Mouse (Mus musculus): Measurements from ENCODE around the gene Aspn. TPM values are rescaled to one million over a fixed set of nuclear protein-coding genes. Genes with fewer than 3 reads are reported as not detected.
"Not testable (repeated sequence)": the region's sequence is repeated elsewhere in the genome, so short reads cannot be mapped to it uniquely, and the experiment has no call there.

Gene Aspn
- polyA plus RNA-seq, 1 experiment from 2014 or later = 0.32 TPM

DNA sequence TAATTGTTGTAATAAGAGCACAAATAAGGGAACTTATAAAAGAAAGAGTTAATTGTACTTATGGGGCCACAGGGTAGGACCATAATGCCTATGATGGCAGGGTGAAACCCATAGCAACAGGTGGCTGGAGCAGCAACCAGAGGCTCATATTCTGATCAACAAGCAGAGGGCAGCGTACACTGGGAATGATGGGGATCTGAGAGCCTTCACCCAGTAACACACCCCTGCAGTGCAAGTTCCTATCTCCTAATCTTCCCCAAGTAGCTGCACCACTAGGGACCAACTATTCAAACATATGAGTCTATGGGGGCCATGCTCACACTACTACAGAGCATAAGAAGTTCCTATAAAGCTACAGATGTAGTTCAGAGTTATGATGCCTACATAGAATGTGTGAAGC is 20.1 kb downstream of the Aspn start:
- Histone ChIP-seq H3K4me1 (ENCODE audit: control insufficient read depth, insufficient read depth, low read length) (no peaks in the 10 kb centered on the region), H3K9ac (ENCODE audit: low read length) (no peak overlapping the region), H3K27ac (replicated peaks; ENCODE audit: low read depth, low read length) (no peak overlapping the region), H3K36me3 (ENCODE audit: control insufficient read depth, insufficient read depth, low read length) (no peaks in the 10 kb centered on the region), H3K4me2 (ENCODE audit: low read depth, severe bottlenecking) (no peak overlapping the region), H3K4me3 (ENCODE audit: low read depth, low read length) (no peak overlapping the region), H3K9me3 (ENCODE audit: control insufficient read depth, low read length) (no peaks in the 10 kb centered on the region), H3K27me3 (ENCODE audit: control insufficient read depth, insufficient read depth, low read length) (no peaks in the 10 kb centered on the region)
- WGBS = 87% methylated on average over 1 of the region's 1 CpGs
- ATAC-seq (ENCODE audit: insufficient number of reproducible peaks, low FRiP score, low TSS enrichment, low read depth) (no peak), DNase-seq (ENCODE audit: low spot score) (no peak)

DNA sequence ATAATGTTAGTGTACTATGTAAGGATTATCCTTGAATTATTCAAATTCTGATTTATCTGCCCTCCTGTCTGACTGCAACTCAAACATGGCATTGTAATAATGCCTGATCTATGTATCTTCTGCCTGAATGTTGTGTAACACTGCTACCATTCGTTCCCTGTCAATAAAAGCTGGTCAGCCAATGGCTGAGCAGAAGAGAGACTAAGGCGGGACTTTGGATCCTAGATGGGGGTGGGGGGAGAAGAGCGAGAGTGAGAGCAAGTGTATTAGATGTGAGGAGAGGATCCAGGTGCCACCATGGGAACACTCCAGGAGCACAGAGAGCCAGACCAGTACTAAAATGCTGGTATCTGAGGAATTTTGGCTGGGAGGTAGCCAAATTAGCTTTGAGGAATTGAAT is 26.1 kb downstream of the Aspn start:
- Histone ChIP-seq H3K27me3 (ENCODE audit: control insufficient read depth, insufficient read depth, low read length) (no peaks in the 10 kb centered on the region), H3K4me2 (ENCODE audit: low read depth, severe bottlenecking) (no peak overlapping the region), H3K9ac (ENCODE audit: low read length) (no peak overlapping the region), H3K4me3 (ENCODE audit: low read depth, low read length) (no peak overlapping the region), H3K4me1 (ENCODE audit: control insufficient read depth, insufficient read depth, low read length) (no peaks in the 10 kb centered on the region), H3K36me3 (ENCODE audit: control insufficient read depth, insufficient read depth, low read length) (no peaks in the 10 kb centered on the region), H3K27ac (replicated peaks; ENCODE audit: low read depth, low read length) (no peak overlapping the region), H3K9me3 (ENCODE audit: control insufficient read depth, low read length) (no peaks in the 10 kb centered on the region)
- ATAC-seq (ENCODE audit: insufficient number of reproducible peaks, low FRiP score, low TSS enrichment, low read depth) = no peak
- DNase-seq (ENCODE audit: low spot score) = no peak
- 65% methylated on average over 3 of the region's 3 CpGs for WGBS

DNA sequence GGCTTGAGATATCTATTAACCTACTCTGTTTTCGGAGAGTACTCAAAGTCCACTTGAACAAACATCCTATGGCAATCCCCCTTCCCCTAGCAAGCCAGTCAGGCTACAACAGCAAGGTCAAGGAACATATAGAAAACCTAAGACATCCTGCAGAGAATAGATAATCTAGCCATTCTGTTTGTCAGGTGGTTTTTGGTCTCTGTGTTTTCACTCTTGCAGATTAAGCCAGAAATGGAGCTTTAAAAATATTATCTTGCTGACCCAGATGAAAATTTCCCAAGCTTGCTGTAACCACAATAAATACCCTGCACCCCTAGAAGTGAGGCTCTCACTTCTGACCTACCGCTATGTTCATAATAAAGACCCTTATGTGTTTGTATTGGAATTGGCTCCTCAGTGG is 27.2 kb downstream of the Aspn start:
- H3K9ac ChIP-seq (ENCODE audit: low read length) = no peak overlapping the region
- no peak overlapping the region for H3K4me3 ChIP-seq (ENCODE audit: low read depth, low read length)
- DNase-seq (ENCODE audit: low spot score) (no peak), ATAC-seq (ENCODE audit: insufficient number of reproducible peaks, low FRiP score, low TSS enrichment, low read depth) (no peak)
- H3K27me3 ChIP-seq (ENCODE audit: control insufficient read depth, insufficient read depth, low read length) = no peaks in the 10 kb centered on the region
- whole genome bisulfite sequencing = 94% methylated on average over 2 of the region's 2 CpGs
- H3K4me2 ChIP-seq (ENCODE audit: low read depth, severe bottlenecking) = no peak overlapping the region
- H3K9me3 ChIP-seq (ENCODE audit: control insufficient read depth, low read length) = no peaks in the 10 kb centered on the region
- no peak overlapping the region for H3K27ac ChIP-seq (replicated peaks; ENCODE audit: low read depth, low read length)
- H3K36me3 ChIP-seq (ENCODE audit: control insufficient read depth, insufficient read depth, low read length) = no peaks in the 10 kb centered on the region
- no peaks in the 10 kb centered on the region for H3K4me1 ChIP-seq (ENCODE audit: control insufficient read depth, insufficient read depth, low read length)

GRCm38 (mm10) chr13:49581541-49582530 is 37.6 kb downstream of the Aspn start, which contains the start of gene Omd:
Omd (plus strand) TSS chr13:49582462.
- peak within 1 kb of the TSS; percentile 86 for H3K27ac ChIP-seq (replicated peaks; ENCODE audit: low read depth, low read length)
- H3K4me2 ChIP-seq (ENCODE audit: low read depth, severe bottlenecking) = no peak within 1 kb of the TSS
- H3K9me3 ChIP-seq (ENCODE audit: control insufficient read depth, low read length) = no peaks in the 10 kb centered on the region
- WGBS = 37% methylated on average over 8 of the region's 8 CpGs
- no peak for DNase-seq (ENCODE audit: low spot score)
- H3K4me3 ChIP-seq (ENCODE audit: low read depth, low read length) = no peak within 1 kb of the TSS
- no peak within 1 kb of the TSS for H3K9ac ChIP-seq (ENCODE audit: low read length)
- 0 out of 2 replicates have a peak, but pooled peaks cover 4% of the 10 kb centered on the region for H3K4me1 ChIP-seq (ENCODE audit: control insufficient read depth, insufficient read depth, low read length)
- no peaks in the 10 kb centered on the region for H3K36me3 ChIP-seq (ENCODE audit: control insufficient read depth, insufficient read depth, low read length)
- H3K27me3 ChIP-seq (ENCODE audit: control insufficient read depth, insufficient read depth, low read length) = no peaks in the 10 kb centered on the region
- no peak for ATAC-seq (ENCODE audit: insufficient number of reproducible peaks, low FRiP score, low TSS enrichment, low read depth)

GRCm38 (mm10) chr13:49583859-49584258 is 39.6 kb downstream of the Aspn start:
- H3K9ac ChIP-seq (ENCODE audit: low read length) = no peak overlapping the region

GRCm38 (mm10) chr13:49584307-49585005 is 40.2 kb downstream of the Aspn start:
- H3K4me1 ChIP-seq (ENCODE audit: control insufficient read depth, insufficient read depth, low read length) = 0 out of 2 replicates have a peak, but pooled peaks cover 4% of the 10 kb centered on the region
- no peak for DNase-seq (ENCODE audit: low spot score)
- no peak overlapping the region for H3K9ac ChIP-seq (ENCODE audit: low read length)
- WGBS = 89% methylated on average over 8 of the region's 8 CpGs
- ATAC-seq (ENCODE audit: insufficient number of reproducible peaks, low FRiP score, low TSS enrichment, low read depth) = no peak
- H3K4me3 ChIP-seq (ENCODE audit: low read depth, low read length) = no peak overlapping the region
- H3K27ac ChIP-seq (replicated peaks; ENCODE audit: low read depth, low read length) = no peak overlapping the region
- no peak overlapping the region for H3K4me2 ChIP-seq (ENCODE audit: low read depth, severe bottlenecking)
- no peaks in the 10 kb centered on the region for H3K36me3 ChIP-seq (ENCODE audit: control insufficient read depth, insufficient read depth, low read length)
- H3K27me3 ChIP-seq (ENCODE audit: control insufficient read depth, insufficient read depth, low read length) = no peaks in the 10 kb centered on the region
- H3K9me3 ChIP-seq (ENCODE audit: control insufficient read depth, low read length) = no peaks in the 10 kb centered on the region

More at GRCm38 (mm10) chr13:49583859-49584258, 39.6 kb downstream of the Aspn start:
- ATAC-seq (ENCODE audit: insufficient number of reproducible peaks, low FRiP score, low TSS enrichment, low read depth) = no peak
- DNase-seq (ENCODE audit: low spot score) = no peak
- Histone ChIP-seq H3K27me3 (ENCODE audit: control insufficient read depth, insufficient read depth, low read length) (no peaks in the 10 kb centered on the region), H3K4me3 (ENCODE audit: low read depth, low read length) (no peak overlapping the region), H3K27ac (replicated peaks; ENCODE audit: low read depth, low read length) (no peak overlapping the region), H3K4me2 (ENCODE audit: low read depth, severe bottlenecking) (no peak overlapping the region), H3K4me1 (ENCODE audit: control insufficient read depth, insufficient read depth, low read length) (0 out of 2 replicates have a peak, but pooled peaks cover 4% of the 10 kb centered on the region), H3K9me3 (ENCODE audit: control insufficient read depth, low read length) (no peaks in the 10 kb centered on the region), H3K36me3 (ENCODE audit: control insufficient read depth, insufficient read depth, low read length) (no peaks in the 10 kb centered on the region)

- DNase-seq (ENCODE audit: low spot score) (no peak), ATAC-seq (ENCODE audit: insufficient number of reproducible peaks, low FRiP score, low TSS enrichment, low read depth) (no peak)
- H3K9me3 ChIP-seq (ENCODE audit: control insufficient read depth, low read length) = no peaks in the 10 kb centered on the region
- H3K4me2 ChIP-seq (ENCODE audit: low read depth, severe bottlenecking) = no peak overlapping the region
- H3K4me3 ChIP-seq (ENCODE audit: low read depth, low read length) = no peak overlapping the region
- WGBS = 97% methylated on average over 6 of the region's 6 CpGs
- no peak overlapping the region for H3K27ac ChIP-seq (replicated peaks; ENCODE audit: low read depth, low read length)
- no peak overlapping the region for H3K9ac ChIP-seq (ENCODE audit: low read length)
- H3K27me3 ChIP-seq (ENCODE audit: control insufficient read depth, insufficient read depth, low read length) = no peaks in the 10 kb centered on the region
- H3K4me1 ChIP-seq (ENCODE audit: control insufficient read depth, insufficient read depth, low read length) = 0 out of 2 replicates have a peak, but pooled peaks cover 4% of the 10 kb centered on the region
- no peaks in the 10 kb centered on the region for H3K36me3 ChIP-seq (ENCODE audit: control insufficient read depth, insufficient read depth, low read length)
Observed at GRCm38 (mm10) chr13:49586062-49586461, 41.8 kb downstream of the Aspn start.

GRCm38 (mm10) chr13:49602541-49602940 is 58.3 kb downstream of the Aspn start:
- H3K27me3 ChIP-seq (ENCODE audit: control insufficient read depth, insufficient read depth, low read length); H3K4me2 ChIP-seq (ENCODE audit: low read depth, severe bottlenecking); H3K4me1 ChIP-seq (ENCODE audit: control insufficient read depth, insufficient read depth, low read length); H3K9me3 ChIP-seq (ENCODE audit: control insufficient read depth, low read length); DNase-seq (ENCODE audit: low spot score); H3K36me3 ChIP-seq (ENCODE audit: control insufficient read depth, insufficient read depth, low read length); H3K27ac ChIP-seq (replicated peaks; ENCODE audit: low read depth, low read length); ATAC-seq (ENCODE audit: insufficient number of reproducible peaks, low FRiP score, low TSS enrichment, low read depth); H3K9ac ChIP-seq (ENCODE audit: low read length); H3K4me3 ChIP-seq (ENCODE audit: low read depth, low read length): not testable (repeated sequence)
- WGBS = 90% methylated on average over 2 of the region's 2 CpGs

Data from limb, embryonic 11.5 days (tissue).